Comparison of ENCODE assay signal across 32 mouse cellular contexts in the genomic region with DNA sequence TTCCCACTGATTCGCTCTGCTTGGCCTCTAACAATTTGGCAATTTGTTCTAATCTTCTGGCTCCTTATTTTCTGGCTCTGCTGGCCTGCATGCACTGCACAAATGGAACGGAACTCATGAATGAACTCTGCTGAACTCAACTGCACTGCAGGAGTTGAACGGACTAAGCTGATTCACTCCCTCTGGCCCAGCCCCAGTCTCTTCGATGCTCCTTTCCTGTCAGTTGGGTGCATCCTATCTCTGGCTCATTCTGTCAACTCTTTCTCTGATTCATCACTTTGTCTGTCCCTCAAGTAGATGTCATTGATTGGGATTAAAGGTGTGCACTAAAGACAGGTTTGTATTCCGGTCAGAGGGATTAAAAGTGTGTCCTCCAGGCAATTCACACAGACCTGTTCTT. TPM values are rescaled to one million over a fixed set of nuclear protein-coding genes. Genes with fewer than 3 reads are reported as not detected.
"Had no signal": no experiment of that assay in that cellular context is flagged by ENCODE, and none has a peak within 500 bp of the region (broad histone marks: within the 10 kb centered on the region; RNA-seq: fewer than 3 reads in every experiment).

No protein-coding gene starts in this region.

- H3K27me3 ChIP-seq: embryonic facial prominence, embryonic 12.5 days; embryonic facial prominence, embryonic 15.5 days; forebrain, embryonic 15.5 days had no signal

- DNase-seq: cerebellum, adult 2 months; cerebellum, adult 8-10 months; cerebellum, adult 9-10 months; cerebellum, adult 9-11 months; cerebellum, postnatal 10 days; cerebellum, postnatal 14 days; cerebellum, postnatal 25 days; cerebellum, postnatal 36 days; embryo, embryonic 11 days; forebrain, postnatal 0 days; gastrocnemius, adult 2 months; gastrocnemius, postnatal 10 days; gastrocnemius, postnatal 14 days; gastrocnemius, postnatal 25 days; gastrocnemius, postnatal 36 days; heart, adult 18-20 months; heart, adult 2 months had no signal

- H3K4me3 ChIP-seq: embryonic facial prominence, embryonic 10.5 days; embryonic facial prominence, embryonic 12.5 days; embryonic facial prominence, embryonic 13.5 days; embryonic facial prominence, embryonic 15.5 days; erythroblast, embryonic 14.5 days; forebrain, embryonic 10.5 days; forebrain, embryonic 12.5 days; forebrain, embryonic 13.5 days; forebrain, embryonic 15.5 days; gastrocnemius, adult 2 months; heart, adult 2 months had no signal

- H3K4me2 ChIP-seq: embryonic facial prominence, embryonic 12.5 days; embryonic facial prominence, embryonic 13.5 days; embryonic facial prominence, embryonic 15.5 days; forebrain, embryonic 12.5 days; forebrain, embryonic 13.5 days; forebrain, embryonic 15.5 days had no signal

- H3K27ac ChIP-seq: embryonic facial prominence, embryonic 10.5 days; embryonic facial prominence, embryonic 12.5 days; embryonic facial prominence, embryonic 13.5 days; embryonic facial prominence, embryonic 15.5 days; forebrain, embryonic 10.5 days; forebrain, embryonic 12.5 days; forebrain, embryonic 13.5 days; forebrain, embryonic 15.5 days; gastrocnemius, adult 2 months; heart, adult 2 months had no signal

- ATAC-seq: forebrain, embryonic 13.5 days; forebrain, embryonic 14.5 days; forebrain, embryonic 15.5 days; forebrain, embryonic 16.5 days; forebrain, postnatal 0 days had no signal

- H3K36me3 ChIP-seq: embryonic facial prominence, embryonic 10.5 days; embryonic facial prominence, embryonic 12.5 days; embryonic facial prominence, embryonic 13.5 days; embryonic facial prominence, embryonic 15.5 days; forebrain, embryonic 10.5 days; forebrain, embryonic 12.5 days; forebrain, embryonic 15.5 days had no signal

- H3K9ac ChIP-seq: embryonic facial prominence, embryonic 12.5 days; embryonic facial prominence, embryonic 13.5 days; embryonic facial prominence, embryonic 15.5 days; forebrain, embryonic 12.5 days; forebrain, embryonic 13.5 days; forebrain, embryonic 15.5 days; forebrain, postnatal 0 days had no signal

- H3K9me3 ChIP-seq: embryonic facial prominence, embryonic 12.5 days; embryonic facial prominence, embryonic 15.5 days; forebrain, embryonic 12.5 days; forebrain, embryonic 15.5 days had no signal

RNA-seq across cellular contexts. Expression of a gene that starts 1.5 kb away (rescaled TPM):
- total RNA-seq: common myeloid progenitor, adult 5-6 weeks; granulocyte monocyte progenitor cell, adult 5-6 weeks had no signal
- polyA plus RNA-seq: embryonic facial prominence, embryonic 11.5 days; embryonic facial prominence, embryonic 13.5 days; erythroblast, embryonic 14.5 days; forebrain, embryonic 10.5 days; forebrain, embryonic 11.5 days; forebrain, embryonic 12.5 days; forebrain, embryonic 13.5 days had no signal

RNA-seq across cellular contexts. Expression of a gene that starts 40.1 kb away (rescaled TPM):
- total RNA-seq: forebrain, postnatal 0 days had no signal
- polyA plus RNA-seq: embryonic facial prominence, embryonic 10.5 days; embryonic facial prominence, embryonic 11.5 days; erythroblast, embryonic 14.5 days; forebrain, embryonic 10.5 days; forebrain, embryonic 11.5 days; forebrain, embryonic 12.5 days; forebrain, embryonic 13.5 days; forebrain, embryonic 14.5 days; forebrain, embryonic 15.5 days; forebrain, embryonic 16.5 days; forebrain, postnatal 0 days had no signal
